Mouse (Mus musculus) E14TG2a.4 (cell line): ENCODE data around the gene Cobl.

Experiments used
- CTCF ChIP-seq: conservative IDR thresholded peaks from 2 replicates; pipeline ENCODE4 v1.5.1; 2014; ENCODE audit warnings: low read length
- POU5F1 ChIP-seq: IDR thresholded peaks from 2 replicates; pipeline ENCODE4 v1.6.1; 2014; ENCODE audit warnings: low read length, borderline replicate concordance

DNA sequence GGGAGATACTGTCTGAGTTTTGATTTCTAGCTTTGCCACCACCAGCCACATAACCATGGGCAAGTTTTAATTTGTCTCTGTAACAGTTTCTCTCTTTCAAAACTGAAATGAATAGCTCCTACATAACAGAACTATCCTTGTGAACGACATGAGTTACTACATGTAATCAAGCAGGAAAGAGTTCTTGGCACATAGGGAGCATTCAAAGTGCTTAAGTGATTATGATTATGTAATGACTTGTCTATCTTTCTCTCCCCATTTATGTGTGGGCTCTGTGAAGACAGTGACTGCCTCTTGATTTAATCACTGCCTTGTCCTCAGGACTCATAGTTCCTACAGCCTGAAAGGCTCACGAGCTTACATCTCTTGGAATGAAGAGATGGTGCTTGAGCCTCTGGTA is 118.3 kb downstream of the Cobl start:
- TF ChIP-seq CTCF (no peak), POU5F1 (no peak)
